Mouse (Mus musculus) gastrocnemius, postnatal 25 days (tissue): ENCODE results near the gene Tspan10. TPM values are rescaled to one million over a fixed set of nuclear protein-coding genes. Genes with fewer than 3 reads are reported as not detected.
"Not testable (repeated sequence)": the region's sequence is repeated elsewhere in the genome, so short reads cannot be mapped to it uniquely, and the experiment has no call there.

Source experiments
- DNase-seq: peaks from one replicate; pipeline ENCODE4 v3.0.0; 2022
- long read RNA-seq, 2 experiments: library from polyadenylated mRNA; stranded (forward); transcript quantifications; one replicate each; pipeline ENCODE4 v2.0.0; 2021
- total RNA-seq, 2 experiments: library from RNA; stranded (reverse); gene quantifications; 1 replicate in 1 of 2; 2 replicates in 1 of 2; pipeline ENCODE4 v1.2.3; 2021

Tspan10 gene
- total RNA-seq, result 1 to 10 TPM in 1 of 2 experiments, under 1 TPM in 1; 0.54 to 1.1 TPM
- long read RNA-seq, experiment 1, result 0 reads
- long read RNA-seq, experiment 2, result 0 reads

- DNase-seq, result no peak
Measured at GRCm38 (mm10) chr11:120442344-120442743, at the start of gene Tspan10. Tspan10 (plus strand) TSS chr11:120442644.

- DNase-seq, result no peak
Measured at GRCm38 (mm10) chr11:120395661-120396060, 46.8 kb upstream of the Tspan10 start.

- no peak for DNase-seq
Measured at GRCm38 (mm10) chr11:120397602-120398001, 44.8 kb upstream of the Tspan10 start.

- no peak for DNase-seq
Measured at GRCm38 (mm10) chr11:120399319-120399718, 43.1 kb upstream of the Tspan10 start.

GRCm38 (mm10) chr11:120404814-120405213 lies 37.6 kb upstream of the Tspan10 start:
- no peak for DNase-seq

GRCm38 (mm10) chr11:120405867-120406266 lies 36.6 kb upstream of the Tspan10 start:
- no peak for DNase-seq

- no peak for DNase-seq
Measured at GRCm38 (mm10) chr11:120406445-120406844, 36.0 kb upstream of the Tspan10 start.

- not testable (repeated sequence) for DNase-seq
Measured at GRCm38 (mm10) chr11:120413621-120414020, 28.8 kb upstream of the Tspan10 start.

- no peak for DNase-seq
Measured at GRCm38 (mm10) chr11:120417852-120418251, 24.6 kb upstream of the Tspan10 start.

- no peak for DNase-seq
Measured at GRCm38 (mm10) chr11:120418592-120418991, 23.9 kb upstream of the Tspan10 start.

GRCm38 (mm10) chr11:120422651-120423568 lies 19.5 kb upstream of the Tspan10 start:
- DNase-seq, result no peak

- DNase-seq, result peak; percentile 32
Measured at GRCm38 (mm10) chr11:120423569-120424295, 18.7 kb upstream of the Tspan10 start.

GRCm38 (mm10) chr11:120426727-120427126 lies 15.7 kb upstream of the Tspan10 start:
- DNase-seq, result no peak

GRCm38 (mm10) chr11:120437152-120437856 lies 5.1 kb upstream of the Tspan10 start, which contains the start of gene Nploc4:
Nploc4 (minus strand) TSS chr11:120437708.
- DNase-seq, result peak; percentile 86

GRCm38 (mm10) chr11:120437857-120438385 lies 4.5 kb upstream of the Tspan10 start:
- no peak for DNase-seq

- no peak for DNase-seq
Measured at GRCm38 (mm10) chr11:120442765-120443280, 379 bp downstream of the Tspan10 start.

- no peak for DNase-seq
Measured at GRCm38 (mm10) chr11:120444106-120444505, 1.7 kb downstream of the Tspan10 start.

- DNase-seq, result no peak
Measured at GRCm38 (mm10) chr11:120445475-120445874, 3.0 kb downstream of the Tspan10 start.

- DNase-seq, result no peak
Measured at GRCm38 (mm10) chr11:120447179-120447578, 4.7 kb downstream of the Tspan10 start.

GRCm38 (mm10) chr11:120452246-120452645 lies 9.8 kb downstream of the Tspan10 start:
- DNase-seq, result no peak

- no peak for DNase-seq
Measured at GRCm38 (mm10) chr11:120453306-120453705, 10.9 kb downstream of the Tspan10 start, which contains the start of gene Pde6g. Pde6g (minus strand) TSS chr11:120453500.

GRCm38 (mm10) chr11:120454965-120455364 lies 12.5 kb downstream of the Tspan10 start:
- DNase-seq, result no peak
